Mouse (Mus musculus): ENCODE measurements around the gene Nrros.

The Nrros gene

DNA sequence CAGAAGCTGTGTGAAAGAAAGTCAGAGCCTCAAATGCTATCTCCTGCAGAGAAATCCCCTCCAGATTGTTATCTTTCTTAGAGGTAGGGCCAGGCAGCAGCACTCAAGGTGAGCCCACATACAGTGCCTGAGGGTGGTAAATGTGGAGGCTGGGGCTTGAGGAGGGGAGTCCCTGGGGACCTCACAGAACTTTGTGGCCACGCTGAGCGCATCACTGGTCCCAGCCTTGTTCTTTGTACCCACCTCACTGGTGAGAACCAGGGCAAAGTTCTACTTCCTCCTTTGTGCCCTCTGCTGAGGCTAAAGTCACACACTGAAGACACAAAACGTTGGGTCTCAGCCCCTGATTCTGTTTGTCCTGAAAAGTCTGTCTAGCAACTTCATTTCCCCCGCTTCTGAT lies 2.0 kb downstream of the Nrros start:
- peak; percentile 69 for DNase-seq (ENCODE audit: low spot score)

DNA sequence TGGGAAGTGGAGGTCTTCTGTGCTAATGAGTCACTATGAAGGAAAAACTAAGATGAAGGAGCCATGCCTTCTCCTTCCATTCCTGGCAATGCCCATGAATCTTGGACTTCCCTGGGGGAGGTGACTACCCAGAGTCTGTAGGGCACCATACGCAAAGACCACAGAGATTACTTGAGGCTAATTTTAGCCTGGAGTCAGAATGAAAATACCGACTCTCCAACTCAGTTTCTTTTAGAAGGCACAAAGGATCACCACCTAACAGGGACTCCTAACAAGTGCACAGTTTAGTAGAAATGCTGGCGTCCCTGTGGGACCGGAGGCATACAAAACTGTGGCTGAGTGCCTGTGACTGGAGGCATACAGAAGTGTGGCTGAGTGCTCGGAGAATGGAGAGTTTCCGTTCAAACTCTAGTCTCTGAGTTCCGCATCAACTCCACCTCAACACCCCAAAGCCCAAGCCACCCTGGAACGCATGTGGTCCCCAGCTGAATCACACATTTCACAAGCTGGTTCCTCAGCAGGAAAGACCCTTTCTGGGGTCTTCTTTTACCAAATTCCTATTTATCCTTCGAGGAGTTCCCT lies 4.6 kb downstream of the Nrros start:
- no peak for DNase-seq (ENCODE audit: low spot score)

DNA sequence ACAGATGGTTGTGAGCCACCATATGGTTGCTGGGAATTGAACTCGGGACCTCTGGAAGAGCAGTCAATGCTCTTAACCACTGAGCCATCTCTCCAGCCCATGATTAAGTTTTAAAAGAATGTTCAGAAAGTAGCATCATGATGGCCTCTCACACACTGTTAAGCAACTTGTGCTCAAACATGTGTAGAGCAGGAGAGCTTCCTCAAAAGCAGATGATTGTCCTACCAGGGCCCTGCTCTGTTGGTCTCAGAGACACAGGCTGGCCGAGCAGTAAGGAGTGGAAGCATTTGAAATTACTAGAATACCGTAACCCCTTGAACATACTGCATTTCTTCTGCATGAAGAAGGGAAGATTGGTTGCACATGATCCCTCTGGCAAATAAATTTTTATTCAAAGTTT lies 6.4 kb downstream of the Nrros start:
- no peak for DNase-seq (ENCODE audit: low spot score)

DNA sequence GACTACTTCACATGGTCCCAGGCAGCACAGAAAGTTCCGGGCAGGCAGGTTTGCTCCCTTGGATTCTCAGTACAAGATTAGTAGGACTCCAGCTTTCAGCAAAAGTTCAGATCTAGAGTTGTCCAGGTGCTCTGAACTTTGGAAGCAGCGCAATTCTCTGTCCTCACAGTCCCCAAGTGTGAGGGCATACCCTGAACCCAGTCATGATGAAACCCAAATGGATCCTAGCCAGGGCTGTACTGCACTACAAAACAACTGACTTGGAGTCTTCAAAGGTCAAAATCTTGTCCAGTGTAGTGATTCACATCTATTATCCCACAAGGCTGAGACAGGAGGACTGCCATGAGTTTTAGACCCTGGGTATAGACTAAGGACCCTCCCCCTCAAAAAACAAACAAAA lies 8.0 kb downstream of the Nrros start:
- DNase-seq (ENCODE audit: low spot score): no peak

DNA sequence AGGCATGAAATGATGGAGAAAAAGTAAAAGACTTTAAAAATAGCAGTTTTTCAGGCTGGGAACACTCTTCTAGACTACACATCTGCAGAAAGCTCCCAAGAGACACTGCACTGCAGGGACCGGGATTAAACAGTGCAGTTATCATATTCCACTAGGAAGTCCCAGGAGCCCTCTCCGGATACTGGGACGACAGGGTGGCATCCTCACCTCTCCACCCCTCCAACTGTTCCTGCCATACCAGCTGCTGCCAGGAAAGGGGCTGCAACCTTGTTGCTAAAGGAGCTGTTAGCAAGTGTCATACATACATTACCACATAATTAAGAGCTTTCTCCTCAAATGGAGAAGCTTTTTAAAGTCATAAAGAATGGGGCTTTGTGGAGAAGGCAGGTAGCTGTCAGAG lies 8.7 kb downstream of the Nrros start:
- DNase-seq (ENCODE audit: low spot score): no peak

DNA sequence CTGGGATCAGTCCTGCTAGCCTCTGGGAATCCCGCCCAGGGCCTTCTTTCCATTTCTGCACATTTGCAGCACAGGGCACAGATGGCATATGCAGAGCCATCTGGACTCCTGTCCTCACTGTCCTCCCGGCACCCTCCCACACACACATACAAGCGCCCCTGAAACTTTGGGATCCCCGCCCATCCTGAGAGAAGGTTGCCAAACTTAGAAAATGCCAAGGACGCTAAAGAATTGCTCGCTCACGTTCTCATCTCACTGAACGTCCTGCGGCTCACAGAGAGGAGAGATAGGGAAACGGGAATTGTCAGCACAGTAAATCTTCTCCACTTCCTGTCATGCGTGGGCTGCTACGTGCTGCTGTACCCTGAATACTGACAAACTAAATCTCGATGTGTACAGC lies 11.0 kb downstream of the Nrros start:
- no peak for DNase-seq (ENCODE audit: low spot score)

DNA sequence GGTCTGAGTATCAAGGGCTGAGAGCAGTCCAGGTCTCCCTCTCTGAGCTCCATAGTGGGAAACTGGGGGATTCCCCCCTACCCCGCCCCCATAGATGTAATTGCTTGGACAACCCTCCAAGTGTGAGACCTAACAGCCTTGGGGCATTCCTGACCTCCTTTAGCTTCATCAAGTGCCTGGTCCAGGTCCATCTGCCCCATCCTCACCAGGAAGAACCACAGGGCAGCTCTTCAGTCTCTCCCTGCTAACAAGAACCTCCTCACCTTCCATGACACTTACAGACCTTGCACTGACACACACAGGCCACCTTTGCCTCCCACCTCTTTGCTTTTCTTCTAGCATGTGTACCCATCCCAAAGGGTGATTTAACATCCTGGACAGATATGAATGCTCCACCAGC lies 11.4 kb downstream of the Nrros start:
- DNase-seq (ENCODE audit: low spot score): no peak

DNA sequence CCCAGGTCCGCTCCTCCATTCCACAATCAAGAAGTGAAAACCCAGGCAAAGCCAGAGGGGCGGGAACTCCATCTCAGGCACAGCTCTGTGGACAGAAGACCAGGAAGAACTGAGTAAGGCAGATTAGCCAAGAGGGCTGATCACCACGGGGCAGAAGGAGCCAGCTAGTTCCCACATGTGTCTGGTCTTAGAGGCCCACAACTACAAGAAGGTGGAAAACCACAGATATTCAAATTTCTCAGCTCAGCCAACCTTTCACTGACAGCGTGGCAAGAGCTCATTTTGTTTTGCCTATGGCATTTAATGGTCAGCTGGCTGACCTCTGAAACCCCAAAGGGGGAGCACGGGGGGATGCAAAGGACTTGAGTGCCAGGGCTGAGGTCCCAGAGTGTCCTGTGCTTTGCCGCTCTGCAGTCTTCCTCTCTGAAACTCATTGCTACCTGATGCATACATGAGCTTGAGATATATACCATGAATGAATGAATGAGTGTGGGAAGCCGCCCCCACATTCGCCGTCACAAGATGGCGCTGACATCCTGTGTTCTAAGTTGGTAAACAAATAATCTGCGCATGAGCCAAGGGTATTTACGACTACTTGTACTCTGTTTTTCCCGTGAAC lies 17.7 kb downstream of the Nrros start:
- DNase-seq (ENCODE audit: low spot score): no peak

DNA sequence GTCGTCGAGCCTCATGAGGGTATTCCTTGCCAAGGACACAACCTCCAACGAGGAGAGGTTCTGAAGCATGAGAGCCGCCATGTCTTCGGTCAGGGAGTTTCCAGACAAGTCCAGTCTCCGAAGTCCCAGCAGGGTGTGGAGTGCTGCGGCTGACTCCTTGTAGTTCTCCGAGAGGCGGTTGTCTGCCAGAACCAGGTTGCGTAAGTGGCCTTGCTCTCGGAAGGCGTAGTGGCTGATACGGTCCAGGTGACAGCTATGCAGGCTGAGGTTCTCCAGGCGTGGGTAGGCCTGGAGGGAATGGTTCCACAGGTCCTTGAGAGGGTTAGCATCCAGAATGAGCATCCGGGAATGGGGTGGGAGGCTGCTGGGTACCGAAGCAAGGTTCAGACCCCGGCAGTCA lies 20.8 kb downstream of the Nrros start:
- DNase-seq (ENCODE audit: low spot score): no peak

DNA sequence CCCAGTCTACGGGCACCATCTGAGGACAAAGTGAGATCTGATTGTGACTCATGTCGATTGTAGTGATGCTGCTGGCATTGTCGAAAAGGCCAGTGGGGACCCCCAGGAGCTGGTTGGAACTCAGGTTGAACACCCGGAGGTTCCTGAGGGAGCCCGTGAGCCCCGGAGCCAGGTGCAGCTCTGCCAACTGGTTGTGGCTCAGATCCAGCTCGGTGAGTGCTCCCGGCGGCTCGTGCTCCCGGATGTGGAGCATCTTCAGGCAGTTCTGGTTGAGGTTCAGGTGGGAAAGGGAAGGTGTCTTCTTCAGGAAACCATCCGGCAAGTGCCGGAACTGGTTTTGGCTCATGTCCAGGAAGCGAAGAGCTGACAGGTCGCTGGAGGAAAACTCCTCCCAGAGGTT lies 21.6 kb downstream of the Nrros start:
- DNase-seq (ENCODE audit: low spot score): no peak

DNA sequence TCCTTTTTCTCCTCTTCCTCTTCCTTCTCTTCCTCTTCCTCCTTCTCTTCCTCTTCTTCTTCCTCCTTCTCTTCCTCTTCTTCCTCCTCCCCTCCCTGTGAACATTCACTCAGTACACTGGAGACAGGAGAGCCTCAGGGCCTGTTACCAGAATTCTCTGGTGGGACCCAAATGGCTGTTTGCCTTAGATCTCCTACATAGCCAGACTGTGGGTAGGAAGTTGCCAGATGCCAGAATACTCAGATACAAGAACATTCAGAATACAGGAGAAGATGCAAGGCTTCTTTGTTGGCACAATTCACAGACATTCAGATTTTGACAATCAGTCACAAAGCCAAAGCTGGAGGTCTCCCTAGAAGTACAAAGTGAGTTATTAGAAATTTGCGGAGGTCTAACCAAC lies 26.4 kb downstream of the Nrros start:
- DNase-seq (ENCODE audit: low spot score): no peak

DNA sequence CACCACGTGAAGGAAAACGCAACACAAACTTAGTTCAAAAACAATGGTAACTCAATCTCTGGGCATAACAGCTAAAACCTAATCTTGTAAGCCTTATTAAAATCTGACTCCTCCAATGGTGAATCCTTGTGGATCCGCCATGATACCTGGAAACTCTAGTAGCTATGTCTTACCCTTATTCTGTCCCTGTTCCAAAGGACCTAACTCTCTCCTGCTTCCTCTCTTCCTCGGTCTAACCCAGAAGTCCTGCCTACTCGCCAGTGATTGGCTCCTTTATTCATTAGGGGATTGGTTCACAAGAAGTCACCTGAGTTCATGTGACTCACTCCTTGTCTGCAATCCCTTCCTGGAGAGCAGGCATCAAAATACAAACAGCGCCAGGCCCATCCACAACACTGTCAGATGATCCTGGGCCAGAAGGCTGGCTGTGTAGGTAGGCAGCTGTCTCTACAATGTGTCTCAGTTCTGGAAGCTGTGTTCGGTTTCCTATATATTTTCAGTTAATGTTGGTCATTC lies 29.5 kb downstream of the Nrros start:
- DNase-seq (ENCODE audit: low spot score): no peak

DNA sequence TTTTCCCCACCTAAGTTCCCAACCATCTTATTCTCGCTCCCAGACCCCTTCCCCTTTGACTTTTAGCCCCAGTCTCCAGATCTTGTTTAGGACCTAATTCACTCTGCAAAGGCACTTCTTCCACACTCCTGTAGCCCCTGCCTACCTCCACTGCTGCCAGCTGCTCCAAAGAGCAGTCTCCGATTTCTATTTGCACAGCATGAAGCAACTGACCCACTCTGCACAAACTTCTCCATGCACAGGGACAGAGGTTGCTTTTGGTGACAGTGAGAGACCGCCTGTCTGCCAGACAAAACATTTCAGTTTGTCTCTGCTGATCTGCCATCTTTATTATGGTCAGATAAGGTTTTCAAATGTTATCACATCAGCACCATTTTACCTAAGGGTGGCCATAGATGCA lies 32.2 kb downstream of the Nrros start:
- DNase-seq (ENCODE audit: low spot score): no peak

DNA sequence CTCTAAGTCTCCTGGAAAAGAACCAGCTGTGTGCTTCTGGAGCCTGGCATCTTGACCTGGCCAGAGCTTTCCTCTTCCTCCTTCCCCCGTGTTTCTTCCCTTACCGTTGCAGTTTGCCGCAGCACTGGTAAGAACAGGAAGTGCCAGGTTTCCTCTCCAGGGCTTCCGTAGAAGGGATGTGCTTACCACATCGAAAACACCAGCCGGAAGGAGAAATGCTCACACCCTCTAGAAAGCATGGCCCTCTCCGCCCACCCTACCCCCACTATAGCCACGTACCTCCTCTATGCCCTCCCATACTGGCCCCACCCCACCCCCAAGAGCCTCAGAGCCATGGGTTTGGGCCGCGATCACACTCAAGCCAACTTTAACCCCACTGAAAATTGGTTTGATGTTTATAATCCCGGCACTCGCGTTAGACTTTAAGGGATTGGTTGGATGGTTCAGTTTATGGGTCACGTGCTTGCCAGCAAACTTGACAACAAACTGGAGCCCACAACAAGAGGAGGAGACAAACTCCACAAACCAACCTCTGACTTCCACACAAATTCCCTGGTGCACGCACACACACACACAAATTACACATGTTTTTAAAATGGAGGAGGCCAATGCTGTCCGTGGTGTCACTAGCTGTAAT lies 35.1 kb downstream of the Nrros start:
- peak; percentile 80 for DNase-seq (ENCODE audit: low spot score)

DNA sequence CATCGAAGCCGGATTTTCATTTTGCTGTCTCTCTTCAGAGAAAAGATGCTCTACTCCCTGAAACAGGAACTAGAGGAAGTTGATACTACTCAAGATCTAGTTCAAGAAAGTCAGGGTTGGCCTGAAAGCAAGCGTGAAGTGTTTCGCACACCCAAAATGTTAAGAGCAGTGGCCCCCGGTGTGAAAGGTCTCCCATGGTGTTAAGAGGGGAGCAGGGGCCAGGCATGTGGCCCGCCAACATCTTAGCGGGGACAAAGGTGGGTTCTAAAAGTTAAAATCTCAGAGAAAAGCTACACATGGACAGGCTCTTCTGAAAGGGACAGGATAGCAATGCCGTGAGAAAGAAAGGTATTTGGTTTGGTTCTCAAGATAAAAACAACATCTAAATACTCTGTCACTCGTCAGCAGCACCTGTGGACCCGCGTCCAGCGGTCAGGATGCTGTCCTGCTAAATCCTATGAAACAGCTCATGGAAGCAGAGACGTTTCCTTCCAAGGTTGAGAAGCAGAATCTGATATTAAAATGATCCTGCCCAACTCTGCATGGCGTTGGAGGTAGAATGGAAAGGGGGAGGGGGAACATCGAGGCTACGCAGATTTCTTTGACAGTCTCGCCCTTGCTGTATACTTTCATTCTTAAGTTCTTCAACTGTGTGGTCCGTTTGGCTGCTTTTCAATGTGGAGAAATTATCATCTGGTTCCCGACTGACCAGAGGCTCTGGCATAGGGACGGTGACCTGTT lies 35.8 kb downstream of the Nrros start:
- no peak for DNase-seq (ENCODE audit: low spot score)

DNA sequence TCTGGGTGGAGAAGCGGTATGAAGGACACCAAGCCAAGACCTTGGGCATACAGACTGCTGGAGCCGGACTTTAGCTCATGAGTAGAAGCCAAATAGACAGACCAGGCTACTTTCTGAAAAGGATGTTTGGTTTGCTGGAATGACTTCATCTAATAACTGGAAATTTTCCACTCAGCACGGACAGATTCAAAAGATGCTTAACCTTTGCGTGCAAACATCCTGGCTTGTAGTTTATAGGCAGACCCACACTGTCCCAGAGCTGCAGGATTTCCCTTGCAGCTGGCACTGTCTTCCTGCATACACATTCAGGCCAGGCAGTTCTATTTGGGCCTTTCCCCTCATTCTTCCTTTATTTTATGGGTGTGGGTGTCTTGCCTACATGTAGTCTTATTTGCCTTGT lies 38.3 kb downstream of the Nrros start:
- DNase-seq (ENCODE audit: low spot score): peak; percentile 59

DNA sequence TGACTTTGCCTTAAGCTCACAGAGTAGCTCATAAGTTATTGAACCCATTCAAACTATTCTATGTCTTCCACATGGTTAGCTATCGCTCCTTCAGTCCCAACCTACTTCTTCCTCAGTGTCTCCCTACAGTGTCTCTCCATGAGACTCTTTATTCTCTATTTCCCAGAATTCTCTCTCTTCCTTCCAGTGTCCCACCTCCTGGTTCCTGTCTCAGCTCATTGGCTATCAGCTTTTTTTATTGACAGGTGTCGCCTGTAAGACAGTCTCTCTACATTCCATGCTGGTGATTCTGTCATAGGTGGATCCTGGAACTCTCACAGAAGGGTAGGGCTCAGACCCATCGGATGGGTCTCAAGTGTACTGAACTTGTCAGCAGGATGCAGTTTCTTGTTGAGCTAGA lies 40.0 kb downstream of the Nrros start:
- DNase-seq (ENCODE audit: low spot score): no peak

DNA sequence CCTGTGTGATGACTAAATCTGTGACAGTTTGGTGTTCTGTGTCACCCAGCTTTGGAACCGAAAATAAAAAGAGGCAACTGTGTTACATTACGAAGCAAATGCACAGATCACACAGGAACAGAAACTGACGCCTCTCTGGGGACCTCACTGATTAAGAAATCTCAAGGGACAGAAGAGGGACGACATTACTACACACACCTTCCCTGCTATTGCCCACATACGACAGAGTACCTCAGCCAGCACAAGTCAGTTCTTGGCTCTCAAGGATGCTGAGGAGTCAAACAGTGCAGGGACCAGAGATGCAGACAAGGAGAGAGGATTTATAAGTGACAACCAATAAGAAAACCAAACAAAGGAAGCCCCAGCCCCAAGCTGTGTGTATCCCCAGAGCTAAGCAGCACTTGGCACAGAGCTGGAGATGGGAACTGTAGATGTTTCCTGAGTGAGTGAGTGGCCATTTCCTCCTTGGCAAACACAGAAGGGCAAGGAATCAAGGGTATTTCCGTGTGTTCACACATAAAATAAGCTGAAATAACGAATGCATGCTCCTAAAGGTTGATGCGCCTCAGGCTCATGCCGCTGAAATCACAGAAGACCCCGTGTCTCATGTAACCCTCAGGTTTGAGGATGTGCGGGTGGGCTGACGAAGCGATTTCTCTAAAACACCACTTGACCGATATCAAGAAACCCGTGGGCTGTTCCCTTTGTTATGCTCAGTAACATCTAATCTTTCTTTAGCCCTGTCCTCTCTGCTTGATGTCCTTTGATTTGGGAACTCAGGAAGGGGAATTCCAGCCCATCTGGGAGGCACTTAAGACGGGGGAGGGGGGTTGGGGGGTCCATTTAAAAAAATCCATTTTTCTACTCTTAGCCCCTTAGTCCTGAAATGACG lies 40.7 kb downstream of the Nrros start:
- peak; percentile 61 for DNase-seq (ENCODE audit: low spot score)

DNA sequence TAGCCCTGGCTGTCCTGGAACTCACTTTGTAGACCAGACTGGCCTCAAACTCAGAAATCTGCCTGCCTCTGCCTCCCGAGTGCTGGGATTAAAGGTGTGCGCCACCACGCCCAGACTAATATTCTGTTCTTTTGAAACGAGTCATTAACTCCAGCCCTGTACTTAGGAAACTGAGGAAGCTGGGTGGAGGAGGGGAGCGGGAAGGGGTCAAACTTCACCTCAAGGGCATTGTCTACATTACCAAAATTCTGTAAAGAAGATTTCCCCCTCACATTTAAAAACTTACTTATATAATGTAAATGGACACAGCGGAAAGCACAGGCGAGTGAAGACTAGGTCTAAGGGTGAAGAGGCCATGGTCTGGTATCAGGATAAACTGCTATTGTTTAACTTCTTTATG lies 41.4 kb downstream of the Nrros start:
- no peak for DNase-seq (ENCODE audit: low spot score)

DNA sequence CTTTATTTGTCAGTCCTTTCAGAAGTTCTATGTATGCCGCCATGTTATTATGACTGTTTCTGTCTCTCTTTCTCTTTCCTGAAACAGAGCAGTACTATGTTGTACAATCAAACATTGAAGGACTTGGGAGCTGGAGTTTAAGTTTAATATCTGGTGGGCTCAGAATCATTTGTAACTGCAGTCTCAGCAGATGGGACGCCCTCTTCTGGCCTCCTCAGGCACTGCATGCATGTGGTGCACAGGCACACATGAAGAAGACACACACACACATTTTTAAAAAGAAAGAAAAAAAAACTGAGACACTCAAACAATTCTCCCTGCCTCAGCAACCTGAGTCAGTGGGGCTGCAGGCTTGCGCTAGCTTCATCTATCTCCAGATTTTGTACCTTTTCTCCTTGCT lies 44.9 kb downstream of the Nrros start:
- DNase-seq (ENCODE audit: low spot score): no peak

DNA sequence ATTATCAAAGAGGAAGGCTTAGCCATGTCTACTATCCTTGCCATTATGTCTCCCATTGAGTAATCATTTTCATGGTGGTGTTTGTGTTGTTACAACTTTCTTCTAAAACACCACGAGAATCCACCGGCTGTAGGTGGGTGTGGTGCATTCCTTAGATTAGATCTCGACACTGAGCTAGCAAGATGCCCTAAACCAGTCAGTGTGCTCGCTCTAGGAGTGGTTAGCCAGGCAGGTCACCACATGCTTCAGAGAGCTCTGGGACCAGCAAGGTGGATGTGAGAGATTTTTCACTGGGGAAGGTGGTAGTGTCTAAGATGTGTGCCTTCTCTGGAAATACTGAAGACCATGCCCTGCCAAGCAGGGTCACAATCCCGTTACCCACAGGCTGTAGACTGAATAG lies 49.2 kb downstream of the Nrros start:
- DNase-seq (ENCODE audit: low spot score): no peak

DNA sequence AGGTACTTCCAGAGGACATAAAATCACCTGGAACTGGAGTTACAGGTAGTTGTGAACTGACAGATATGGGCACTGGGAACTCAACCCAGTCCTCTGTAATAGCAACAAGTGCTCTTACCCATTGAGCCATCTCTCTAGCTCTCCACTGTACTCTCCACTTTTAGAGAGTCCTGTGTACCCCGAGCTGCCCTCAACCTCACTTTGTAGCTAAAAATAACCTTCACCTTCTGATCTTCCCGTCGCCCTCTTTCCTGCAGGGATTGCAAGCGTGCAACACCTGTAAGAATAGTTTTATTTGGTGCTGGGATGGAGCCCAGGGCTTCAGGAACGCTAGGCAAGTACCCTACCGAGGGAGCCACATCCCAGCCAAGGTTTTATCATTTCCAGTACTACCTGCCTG lies 49.6 kb downstream of the Nrros start:
- no peak for DNase-seq (ENCODE audit: low spot score)

Data from lung, postnatal 25 days (tissue).